Mouse (Mus musculus) liver, embryonic 14.5 days (tissue): ENCODE results near the gene Ddx23. TPM values are rescaled to one million over a fixed set of nuclear protein-coding genes. Genes with fewer than 3 reads are reported as not detected.
A peak's percentile ranks its signal among the peaks of the same experiment; 100 is the strongest.

ENCODE experiments used
- ATAC-seq: fragments of 200-750 bp; cut with Nextera tagmentation; 2 replicates; pipeline ENCODE4 v1.8.0; 2017; ENCODE audit warnings: moderate number of reproducible peaks, mild to moderate bottlenecking, moderate library complexity; ENCODE audit not compliant: insufficient read depth
- DNase-seq, 3 experiments: peaks; one replicate each; pipeline ENCODE4 v3.0.0-alpha.2; 2012 to 2013; ENCODE audit warnings: low read depth in 3 of 3, low spot score in 3 of 3
- H3K27ac ChIP-seq: fragments of 300-500 bp; sonication (generic); 2 replicates; pipeline ENCODE4 v1.5.1; 2014; ENCODE audit warnings: moderate library complexity, mild to moderate bottlenecking, control low read depth, inconsistent platforms
- H3K27me3 ChIP-seq: fragments of 300-500 bp; sonication (generic); 2 replicates; pipeline ENCODE4 v1.6.1; 2014; ENCODE audit warnings: mild to moderate bottlenecking, low read length, moderate library complexity; ENCODE audit not compliant: control insufficient read depth, insufficient read depth
- H3K36me3 ChIP-seq: fragments of 300-500 bp; sonication (generic); replicated peaks from 2 replicates; pipeline ENCODE4 v1.6.1; 2014; ENCODE audit warnings: low read depth; ENCODE audit not compliant: control insufficient read depth, insufficient read depth
- H3K4me1 ChIP-seq, 2 experiments: fragments of 200-500 bp in 1 of 2; fragments of 300-500 bp in 1 of 2; sonication (generic) in 1 of 2; replicated peaks; 2 replicates each; pipeline ENCODE4 v1.6.1; 2012 to 2014; ENCODE audit warnings: antibody characterized with exemption in 1 of 2, inconsistent platforms in 1 of 2, low read length in 1 of 2; ENCODE audit not compliant: control insufficient read depth in 2 of 2, insufficient read depth in 2 of 2
- H3K4me2 ChIP-seq: fragments of 300-500 bp; sonication (generic); 2 replicates; pipeline ENCODE4 v1.6.1; 2014; ENCODE audit warnings: low read depth, mild to moderate bottlenecking, control low read depth, moderate library complexity
- H3K4me3 ChIP-seq, 2 experiments: fragments of 200-500 bp in 1 of 2; fragments of 300-500 bp in 1 of 2; sonication (generic) in 1 of 2; 2 replicates each; pipeline ENCODE4 v1.5.1; 2012 to 2014; ENCODE audit warnings: low read depth in 2 of 2, low read length in 2 of 2, mild to moderate bottlenecking in 2 of 2, control low read depth in 1 of 2, inconsistent platforms in 1 of 2, moderate library complexity in 1 of 2; ENCODE audit not compliant: insufficient read depth in 1 of 2
- H3K9ac ChIP-seq: fragments of 300-500 bp; sonication (generic); replicated peaks from 2 replicates; pipeline ENCODE4 v1.6.1; 2014; ENCODE audit warnings: mild to moderate bottlenecking, control low read depth, moderate library complexity
- H3K9me3 ChIP-seq: fragments of 300-500 bp; sonication (generic); 2 replicates; pipeline ENCODE4 v1.6.1; 2016; ENCODE audit warnings: low read length, mixed read lengths; ENCODE audit not compliant: control insufficient read depth
- CTCF ChIP-seq: IDR thresholded peaks from 2 replicates; pipeline ENCODE4 v1.5.1; 2016; ENCODE audit warnings: antibody characterized with exemption, low read depth, control low read depth
- EP300 ChIP-seq: IDR thresholded peaks from 2 replicates; pipeline ENCODE4 v1.6.1; 2016; ENCODE audit warnings: antibody characterized with exemption, low read depth
- WGBS: fragments of 180-500 bp; shearing (Covaris S2); extraction: QIAGEN DNeasy Blood & Tissue Kit; methylation state at CpG from one replicate; pipeline ENCODE4 v1.1.7; 2014; ENCODE audit not compliant: insufficient replicate concordance; 5-methylcytosine and 5-hydroxymethylcytosine counted together
- polyA plus RNA-seq, 2 experiments: library from polyadenylated mRNA; depleted of rRNA in 1 of 2; stranded (reverse) in 1 of 2; unstranded in 1 of 2; fragments of >200 nt; fragmentation: Nextera tagmentation in 1 of 2; extraction: Ambion mirVana in 1 of 2; gene quantifications; 2 replicates each; pipeline versions ENCODE4 v1.2.1 to v1.2.3; 2012 to 2014

Gene Ddx23
- polyA plus RNA-seq, 2 experiments = 11.7 to 23.4 TPM

- Histone ChIP-seq H3K36me3 (peaks cover 17% of the 10 kb centered on the region), H3K4me3 (peak overlapping the region; percentile 47 to 68), H3K9ac (peak overlapping the region; percentile 88), H3K4me1 (peaks cover 62 to 72% of the 10 kb centered on the region in 2 experiments), H3K9me3 (no peaks in the 10 kb centered on the region), H3K4me2 (peak overlapping the region; percentile 94), H3K27ac (peak overlapping the region; percentile 100), H3K27me3 (no peaks in the 10 kb centered on the region)
- DNase-seq = peak; percentile 81 to 88 (median 87)
- TF ChIP-seq CTCF (no peak), EP300 (peak; percentile 94)
- 18% methylated on average over 12 of the region's 12 CpGs for WGBS
- ATAC-seq = peak; percentile 76
These were observed 56.6 kb downstream of the Ddx23 start for GRCm38 (mm10) chr15:98606051-98606536.

- no peak overlapping the region for H3K9ac ChIP-seq
These were observed 58.6 kb downstream of the Ddx23 start for GRCm38 (mm10) chr15:98604041-98604575.

GRCm38 (mm10) chr15:98602921-98603458 is 59.7 kb downstream of the Ddx23 start:
- DNase-seq = no peak
- no peaks in the 10 kb centered on the region for H3K9me3 ChIP-seq
- H3K36me3 ChIP-seq = peaks cover 36% of the 10 kb centered on the region
- WGBS = 20% methylated on average over 4 of the region's 4 CpGs
- ATAC-seq = no peak
- no peak for TF ChIP-seq CTCF
- TF ChIP-seq EP300 = no peak
- peak overlapping the region; percentile 87 for H3K9ac ChIP-seq
- peak overlapping the region; percentile 60 to 68 for H3K4me3 ChIP-seq
- H3K4me1 ChIP-seq = peaks cover 51 to 63% of the 10 kb centered on the region in 2 experiments
- peak overlapping the region; percentile 90 for H3K4me2 ChIP-seq
- H3K27ac ChIP-seq = peak overlapping the region; percentile 89
- H3K27me3 ChIP-seq = no peaks in the 10 kb centered on the region

More at GRCm38 (mm10) chr15:98604041-98604575, 58.6 kb downstream of the Ddx23 start:
- peaks cover 29% of the 10 kb centered on the region for H3K36me3 ChIP-seq
- 95% methylated on average over 24 of the region's 24 CpGs for WGBS
- no peak overlapping the region for H3K4me3 ChIP-seq
- TF ChIP-seq EP300 = no peak
- TF ChIP-seq CTCF = no peak
- no peak for ATAC-seq
- H3K27me3 ChIP-seq = no peaks in the 10 kb centered on the region
- H3K4me2 ChIP-seq = no peak overlapping the region
- peaks cover 57 to 67% of the 10 kb centered on the region in 2 experiments for H3K4me1 ChIP-seq
- H3K9me3 ChIP-seq = no peaks in the 10 kb centered on the region
- no peak for DNase-seq
- peak overlapping the region; percentile 1; the same call in 1 of the 2 replicates for H3K27ac ChIP-seq

- ATAC-seq (peak; percentile 69), DNase-seq (no peak)
- Histone ChIP-seq H3K4me1 (peaks cover 44 to 56% of the 10 kb centered on the region in 2 experiments), H3K27me3 (no peaks in the 10 kb centered on the region), H3K9ac (peak overlapping the region; percentile 87), H3K4me2 (peak overlapping the region; percentile 90), H3K36me3 (peaks cover 43% of the 10 kb centered on the region), H3K4me3 (peak overlapping the region; percentile 60 to 68), H3K9me3 (no peaks in the 10 kb centered on the region), H3K27ac (peak overlapping the region; percentile 89)
- no peak for TF ChIP-seq EP300
- no peak for TF ChIP-seq CTCF
- 32% methylated on average over 13 of the region's 13 CpGs for WGBS
These were observed 60.4 kb downstream of the Ddx23 start for GRCm38 (mm10) chr15:98602191-98602881.

DNA sequence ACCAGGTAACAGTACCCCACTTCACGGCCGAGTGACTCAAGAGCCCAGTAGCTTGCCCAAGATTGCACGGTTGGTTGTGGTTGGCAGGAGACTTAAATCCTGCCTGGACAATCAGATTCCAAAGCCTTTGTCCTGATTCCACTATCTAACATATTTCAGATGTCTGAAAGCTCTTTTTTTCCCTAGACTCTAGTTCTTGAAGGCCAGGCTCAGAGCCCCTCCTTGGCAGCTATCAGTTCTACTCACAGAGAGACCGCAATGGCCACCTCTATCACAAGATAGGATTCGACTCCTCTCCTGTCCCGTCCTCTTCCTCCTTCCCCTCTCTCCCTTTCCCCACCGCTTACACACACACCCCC is 60.9 kb downstream of the Ddx23 start:
- DNase-seq (no peak), ATAC-seq (peak; percentile 40)
- Histone ChIP-seq H3K4me1 (peaks cover 39 to 51% of the 10 kb centered on the region in 2 experiments), H3K4me2 (peak overlapping the region; percentile 90), H3K9ac (peak overlapping the region; percentile 87), H3K27me3 (no peaks in the 10 kb centered on the region), H3K27ac (peak overlapping the region; percentile 89), H3K36me3 (peaks cover 47% of the 10 kb centered on the region), H3K9me3 (no peaks in the 10 kb centered on the region), H3K4me3 (peak overlapping the region; percentile 60 to 68)
- WGBS = 32% methylated on average over 7 of the region's 7 CpGs
- TF ChIP-seq CTCF (0 out of 2 replicates have a peak, but pooled peaks have one; percentile 6), EP300 (no peak)
